Mouse (Mus musculus) stomach, postnatal 0 days (tissue): ENCODE results near the gene Ppp1r2.

ENCODE experiments used
- CTCF ChIP-seq: IDR thresholded peaks from 2 replicates; pipeline ENCODE4 v1.5.1; 2016; ENCODE audit warnings: antibody characterized with exemption, low read depth, mild to moderate bottlenecking, moderate library complexity
- EP300 ChIP-seq: optimal IDR thresholded peaks from 2 replicates; pipeline ENCODE3; 2016; ENCODE audit warnings: antibody characterized with exemption

- TF ChIP-seq CTCF (no peak), EP300 (no peak)
Observed at GRCm38 (mm10) chr16:31249401-31249800, 25.7 kb downstream of the Ppp1r2 start.
